Mouse (Mus musculus) spleen, adult 2 months (tissue): ENCODE data around the gene Plekha1. TPM values are rescaled to one million over a fixed set of nuclear protein-coding genes. Genes with fewer than 3 reads are reported as not detected.
A peak's percentile ranks its signal among the peaks of the same experiment; 100 is the strongest.

ENCODE experiments used
- DNase-seq, 2 experiments: peaks; one replicate each; pipeline versions ENCODE4 v3.0.0 to v3.0.0-alpha.2; 2012 to 2021; ENCODE audit warnings: low spot score in 2 of 2, low read depth in 1 of 2
- H3K27ac ChIP-seq: fragments of 200-500 bp; 2 replicates; pipeline ENCODE4 v1.5.1; 2012; ENCODE audit warnings: low read length, inconsistent platforms; ENCODE audit not compliant: insufficient read depth
- H3K27me3 ChIP-seq: fragments of 200-500 bp; 2 replicates; pipeline ENCODE4 v1.6.1; 2012; ENCODE audit warnings: mild to moderate bottlenecking, moderate library complexity, low read length, inconsistent platforms; ENCODE audit not compliant: control insufficient read depth, insufficient read depth
- H3K36me3 ChIP-seq: fragments of 200-500 bp; 2 replicates; pipeline ENCODE4 v1.6.1; 2012; ENCODE audit warnings: mild to moderate bottlenecking, low read length, inconsistent platforms; ENCODE audit not compliant: control insufficient read depth, insufficient read depth
- H3K4me1 ChIP-seq: fragments of 200-500 bp; 2 replicates; pipeline ENCODE4 v1.6.1; 2011; ENCODE audit warnings: inconsistent platforms; ENCODE audit not compliant: control insufficient read depth, insufficient read depth, insufficient read length
- H3K4me3 ChIP-seq: fragments of 200-500 bp; 2 replicates; pipeline ENCODE4 v1.5.1; 2011; ENCODE audit warnings: mild to moderate bottlenecking, inconsistent platforms; ENCODE audit not compliant: insufficient read depth, insufficient read length; ENCODE audit errors: extremely low read depth
- CTCF ChIP-seq: fragments of 200-500 bp; IDR thresholded peaks from 2 replicates; pipeline ENCODE4 v1.5.1; 2011; ENCODE audit warnings: mild to moderate bottlenecking, inconsistent platforms; ENCODE audit not compliant: insufficient read depth, insufficient read length, insufficient replicate concordance; ENCODE audit errors: extremely low read depth
- POLR2A ChIP-seq: fragments of 200-500 bp; IDR thresholded peaks from 2 replicates; pipeline ENCODE4 v1.6.1; 2011; ENCODE audit warnings: low read depth, low read length, inconsistent platforms
- WGBS: fragments of 180-500 bp; shearing (Covaris S2); methylation state at CpG from one replicate; pipeline ENCODE4 v1.1.7; 2018; 5-methylcytosine and 5-hydroxymethylcytosine counted together
- polyA plus RNA-seq: library from polyadenylated mRNA; depleted of rRNA; stranded (reverse); fragments of >200 nt; gene quantifications from 2 replicates; pipeline ENCODE4 v1.2.3, GENCODE M21; 2012

Gene Plekha1
- polyA plus RNA-seq, 1 experiment: 22.5 TPM

- TF ChIP-seq POLR2A (no peak), CTCF (no peak)
- 33% methylated on average over 5 of the region's 5 CpGs for WGBS
- DNase-seq: peak in 1 of 2 experiments; percentile 29
- Histone ChIP-seq H3K36me3 (peaks cover 13% of the 10 kb centered on the region; the same call in 1 of the 2 replicates), H3K4me3 (no peak overlapping the region), H3K27me3 (no peaks in the 10 kb centered on the region), H3K27ac (no peak overlapping the region), H3K4me1 (no peaks in the 10 kb centered on the region)
Measured at GRCm38 (mm10) chr7:130914693-130915363, 49.3 kb downstream of the Plekha1 start.

DNA sequence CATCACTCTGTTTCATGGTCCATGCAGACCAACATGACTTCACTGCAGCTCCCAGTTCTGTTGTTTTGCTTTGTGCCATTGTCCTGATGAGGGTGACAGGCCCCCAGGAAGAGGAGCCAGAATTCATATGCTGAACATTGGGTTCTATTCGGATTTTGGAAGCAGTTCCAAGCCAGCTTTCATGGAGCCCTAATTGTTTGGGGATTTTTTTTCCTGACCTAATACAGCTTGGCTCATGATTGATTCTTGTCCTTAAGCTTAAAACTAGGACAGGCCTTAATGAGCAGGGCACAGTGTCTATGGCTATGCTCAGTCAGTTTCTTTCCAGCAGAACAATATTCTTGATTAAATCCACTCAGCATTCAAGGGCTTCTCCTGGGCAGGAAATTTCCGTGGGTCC is 52.7 kb downstream of the Plekha1 start:
- TF ChIP-seq POLR2A (no peak), CTCF (no peak)
- DNase-seq: no peak
- Histone ChIP-seq H3K4me3 (no peak overlapping the region), H3K27ac (no peak overlapping the region), H3K4me1 (no peaks in the 10 kb centered on the region), H3K36me3 (peaks cover 3% of the 10 kb centered on the region; the same call in 1 of the 2 replicates), H3K27me3 (no peaks in the 10 kb centered on the region)
- 68% methylated on average over 2 of the region's 2 CpGs for WGBS

GRCm38 (mm10) chr7:130922981-130923731 is 57.6 kb downstream of the Plekha1 start:
- H3K4me1 ChIP-seq: no peaks in the 10 kb centered on the region
- no peak for TF ChIP-seq POLR2A
- no peak for TF ChIP-seq CTCF

GRCm38 (mm10) chr7:130930401-130930800 is 64.8 kb downstream of the Plekha1 start:
- Histone ChIP-seq H3K27ac (no peak overlapping the region), H3K36me3 (no peaks in the 10 kb centered on the region), H3K4me1 (no peaks in the 10 kb centered on the region), H3K4me3 (no peak overlapping the region), H3K27me3 (no peaks in the 10 kb centered on the region)
- WGBS: 69% methylated on average over 3 of the region's 3 CpGs
- DNase-seq: no peak
- TF ChIP-seq CTCF (no peak), POLR2A (no peak)

More at GRCm38 (mm10) chr7:130922981-130923731, 57.6 kb downstream of the Plekha1 start:
- no peak for DNase-seq
- 70% methylated on average over 13 of the region's 13 CpGs for WGBS
- Histone ChIP-seq H3K27ac (no peak overlapping the region), H3K27me3 (no peaks in the 10 kb centered on the region), H3K4me3 (no peak overlapping the region), H3K36me3 (no peaks in the 10 kb centered on the region)

DNA sequence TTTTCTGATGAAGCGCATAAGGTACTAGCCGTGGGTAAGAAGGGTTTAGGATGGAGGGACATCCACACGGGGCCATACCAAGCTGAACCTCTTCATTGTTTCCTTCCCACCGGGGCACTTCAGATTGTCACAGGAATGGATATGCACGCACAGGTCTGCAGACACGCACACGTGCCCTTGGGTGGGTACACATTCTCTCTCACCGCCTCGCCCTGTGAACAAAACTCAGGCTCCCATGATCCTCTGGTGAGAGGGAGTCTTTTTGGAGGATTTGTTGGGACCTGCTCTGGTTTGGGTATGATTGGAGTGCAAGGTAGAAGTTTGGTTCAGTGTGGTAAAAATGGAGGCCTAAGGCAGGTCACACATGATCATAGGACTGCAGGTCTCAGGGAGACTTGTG is 67.4 kb downstream of the Plekha1 start:
- TF ChIP-seq CTCF: no peak
- no peak for TF ChIP-seq POLR2A
- Histone ChIP-seq H3K36me3 (no peaks in the 10 kb centered on the region), H3K27me3 (peaks cover 17% of the 10 kb centered on the region), H3K27ac (no peak overlapping the region), H3K4me1 (peaks cover 7% of the 10 kb centered on the region; the same call in 1 of the 2 replicates), H3K4me3 (no peak overlapping the region)
- DNase-seq: no peak
- 90% methylated on average over 9 of the region's 9 CpGs for WGBS

- no peak for DNase-seq
- Histone ChIP-seq H3K36me3 (no peaks in the 10 kb centered on the region), H3K4me3 (no peak overlapping the region), H3K27me3 (peaks cover 17% of the 10 kb centered on the region), H3K4me1 (peaks cover 9% of the 10 kb centered on the region; the same call in 1 of the 2 replicates), H3K27ac (no peak overlapping the region)
- TF ChIP-seq POLR2A: no peak
- no peak for TF ChIP-seq CTCF
- 86% methylated on average over 4 of the region's 4 CpGs for WGBS
Measured at GRCm38 (mm10) chr7:130934654-130935053, 69.1 kb downstream of the Plekha1 start.

DNA sequence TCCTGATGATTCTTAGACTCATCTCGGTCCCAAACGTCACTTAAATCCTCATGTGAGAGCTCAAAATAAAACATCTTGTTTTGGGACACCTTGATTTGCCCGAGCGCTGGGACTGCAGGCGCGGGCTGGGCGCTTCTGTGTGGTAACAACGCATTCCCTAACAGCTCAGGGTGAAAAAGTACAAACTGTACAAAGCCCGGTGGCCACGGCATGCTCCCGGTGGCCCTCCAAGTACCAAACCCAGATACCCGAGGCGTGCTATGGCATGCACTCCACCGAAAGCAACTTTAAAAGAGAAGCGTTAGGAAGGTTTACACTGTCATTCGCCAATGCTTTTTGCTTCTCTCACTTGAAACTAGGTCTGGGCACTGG is 69.9 kb downstream of the Plekha1 start:
- 14% methylated on average over 16 of the region's 16 CpGs for WGBS
- peak overlapping the region; percentile 45; the same call in 1 of the 2 replicates for H3K4me3 ChIP-seq
- H3K36me3 ChIP-seq: no peaks in the 10 kb centered on the region
- DNase-seq: no peak
- no peak for TF ChIP-seq CTCF
- TF ChIP-seq POLR2A: no peak
- H3K27ac ChIP-seq: no peak overlapping the region
- peaks cover 9% of the 10 kb centered on the region; the same call in 1 of the 2 replicates for H3K4me1 ChIP-seq
- H3K27me3 ChIP-seq: peaks cover 17% of the 10 kb centered on the region
